Mouse (Mus musculus) mature B cell (primary cell): ENCODE measurements around the gene Rasgef1a.

Experiments used
- in situ Hi-C: fragments of 300-500 bp; cut with MboI; formaldehyde crosslinking; loops from 2 replicates; pipeline ENCODE4 v1.14.3; 2019

Rasgef1a gene

DNA sequence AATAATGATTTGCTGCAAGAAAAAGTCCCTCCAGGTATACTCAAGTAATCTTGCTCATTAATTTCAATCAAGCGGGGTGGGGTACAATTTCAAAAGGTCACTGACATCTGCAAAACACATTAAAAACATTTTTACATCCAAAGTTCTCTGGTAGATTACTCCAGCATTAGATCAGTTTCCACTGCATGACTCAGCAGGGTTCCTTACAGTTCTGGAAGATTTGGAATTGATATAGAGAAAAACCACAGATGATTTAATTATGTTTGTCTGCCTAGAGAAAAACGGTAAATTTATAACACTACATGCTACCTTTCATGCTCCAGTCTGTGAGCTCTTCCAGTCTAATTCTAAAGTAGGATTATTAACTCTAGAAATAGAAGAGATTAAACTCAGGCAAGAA, 118.8 kb downstream of the Rasgef1a start:
- in situ Hi-C loops: no loop called here

- in situ Hi-C loops: no loop called here
Measured at GRCm38 (mm10) chr6:118134461-118134860, 123.2 kb downstream of the Rasgef1a start.

GRCm38 (mm10) chr6:118137148-118137547, 125.9 kb downstream of the Rasgef1a start:
- in situ Hi-C loops: no loop called here

GRCm38 (mm10) chr6:118138731-118139709, 127.8 kb downstream of the Rasgef1a start, which contains the start of gene Csgalnact2:
TSS of gene Csgalnact2 (minus strand) at chr6:118139140.
- in situ Hi-C loops: no loop called here

DNA sequence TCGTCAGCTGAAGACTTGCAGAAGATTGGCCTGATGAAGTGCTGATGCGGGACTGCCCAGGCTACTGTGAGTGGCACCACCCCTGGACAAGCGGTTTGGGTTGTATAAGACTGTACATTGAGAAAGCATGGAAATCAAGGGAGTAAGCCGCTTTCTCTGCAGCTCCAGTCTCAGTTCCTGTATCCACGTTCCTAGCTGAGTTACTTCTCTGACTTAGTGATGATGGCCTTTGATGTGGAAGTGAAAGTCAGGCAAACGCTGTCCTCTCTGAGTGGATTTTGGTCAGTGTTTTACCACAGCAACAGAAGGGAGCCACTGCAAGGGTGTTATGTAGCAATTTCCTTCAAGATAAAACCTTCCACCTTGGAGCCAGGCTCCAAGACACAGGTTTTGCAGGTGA, 129.7 kb downstream of the Rasgef1a start:
- in situ Hi-C loops: no loop called here
